Mouse (Mus musculus): ENCODE measurements around the gene Mllt10. TPM values are rescaled to one million over a fixed set of nuclear protein-coding genes. Genes with fewer than 3 reads are reported as not detected.

Mllt10 gene
- polyA plus RNA-seq, 1 experiment, result 75.4 TPM

DNA sequence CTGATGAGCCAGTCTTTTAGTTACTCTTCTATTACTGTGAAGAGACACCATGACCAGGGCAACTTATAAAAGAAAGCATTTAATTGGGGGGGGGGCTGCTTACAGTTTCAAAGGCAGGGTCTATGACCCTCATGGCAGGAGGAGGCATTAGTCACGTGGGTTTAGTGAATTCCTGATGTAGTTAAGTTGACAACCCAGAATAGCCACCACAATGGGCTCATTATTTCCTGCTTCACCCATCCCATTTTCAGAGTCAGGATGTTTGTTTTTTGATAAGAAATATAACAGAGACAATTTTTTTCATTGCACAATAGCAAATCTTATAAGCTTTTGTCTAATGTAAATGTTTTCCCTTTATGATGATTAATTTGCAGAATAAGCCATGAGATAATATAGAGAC lies 120.2 kb downstream of the Mllt10 start:
- TF ChIP-seq CTCF (IDR thresholded peaks at IDR 0.05; ENCODE audit: borderline replicate concordance, control insufficient read depth, extremely low read depth, insufficient read depth, low read length, poor library complexity) (no peak), POLR2A (IDR thresholded peaks at IDR 0.05; ENCODE audit: control insufficient read depth, extremely low read depth, insufficient read depth, low read length, poor library complexity) (no peak)
- peaks cover 28% of the 10 kb centered on the region for H3K36me3 ChIP-seq (ENCODE audit: control insufficient read depth, insufficient read depth, low read length)
- no peak for DNase-seq
- no peaks in the 10 kb centered on the region for H3K4me1 ChIP-seq (replicated peaks; ENCODE audit: control insufficient read depth, insufficient read depth, low read length)
- 84% methylated on average over 1 of the region's 1 CpGs for WGBS
- H3K27ac ChIP-seq (ENCODE audit: control insufficient read depth, insufficient read depth, low read length), result no peak overlapping the region
- no peaks in the 10 kb centered on the region for H3K27me3 ChIP-seq (ENCODE audit: control insufficient read depth, insufficient read depth, low read length)
- no peak overlapping the region for H3K4me3 ChIP-seq (ENCODE audit: control insufficient read depth, insufficient read depth, low read length)

DNA sequence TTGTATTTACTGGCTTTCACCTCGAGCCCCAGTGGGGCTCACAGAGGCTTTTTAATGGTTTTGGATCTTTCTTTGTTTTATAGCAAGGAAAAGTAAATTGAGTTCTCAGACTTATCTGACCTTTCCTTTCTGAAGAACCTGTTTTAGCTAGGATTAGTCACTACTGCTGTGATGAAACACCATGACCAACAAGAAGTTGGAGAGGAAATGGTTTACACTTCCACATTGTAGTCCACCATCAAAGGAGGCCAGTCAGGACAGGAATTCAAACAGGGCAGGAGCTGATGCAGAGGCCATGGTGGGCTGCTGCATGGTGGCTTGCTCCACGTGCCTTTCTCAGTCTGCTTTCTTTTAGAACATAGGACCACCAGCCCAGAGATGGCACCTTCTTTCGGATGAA lies 121.2 kb downstream of the Mllt10 start:
- Histone ChIP-seq H3K36me3 (ENCODE audit: control insufficient read depth, insufficient read depth, low read length) (peaks cover 34% of the 10 kb centered on the region), H3K4me1 (replicated peaks; ENCODE audit: control insufficient read depth, insufficient read depth, low read length) (no peaks in the 10 kb centered on the region)

DNA sequence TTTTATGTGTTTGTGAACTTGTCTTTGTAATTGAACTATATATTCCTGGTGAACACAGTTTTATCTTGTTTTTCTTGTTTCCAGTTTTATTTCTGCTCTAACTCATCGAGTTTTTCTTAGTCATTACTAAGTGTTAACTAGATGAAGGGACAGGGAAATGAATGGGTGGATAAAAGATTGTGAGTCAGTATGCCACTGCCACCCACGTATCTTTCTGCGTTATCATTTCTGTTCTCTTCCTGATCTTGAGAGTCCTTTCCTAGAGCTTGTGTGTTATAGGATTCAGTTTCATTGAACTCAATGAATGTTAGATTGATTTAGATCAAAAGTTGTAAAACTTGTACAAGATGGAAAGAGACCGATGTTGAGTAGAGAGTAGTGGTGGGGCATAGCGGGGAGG lies 125.3 kb downstream of the Mllt10 start:
- Histone ChIP-seq H3K27me3 (ENCODE audit: control insufficient read depth, insufficient read depth, low read length) (no peaks in the 10 kb centered on the region), H3K36me3 (ENCODE audit: control insufficient read depth, insufficient read depth, low read length) (peaks cover 26% of the 10 kb centered on the region)

More for the DNA sequence above, 121.2 kb downstream of the Mllt10 start:
- TF ChIP-seq CTCF (IDR thresholded peaks at IDR 0.05; ENCODE audit: borderline replicate concordance, control insufficient read depth, extremely low read depth, insufficient read depth, low read length, poor library complexity), result no peak
- TF ChIP-seq POLR2A (IDR thresholded peaks at IDR 0.05; ENCODE audit: control insufficient read depth, extremely low read depth, insufficient read depth, low read length, poor library complexity), result no peak
- WGBS, result 96% methylated on average over 3 of the region's 3 CpGs
- H3K4me3 ChIP-seq (ENCODE audit: control insufficient read depth, insufficient read depth, low read length), result no peak overlapping the region
- no peaks in the 10 kb centered on the region for H3K27me3 ChIP-seq (ENCODE audit: control insufficient read depth, insufficient read depth, low read length)
- no peak for DNase-seq
- no peak overlapping the region for H3K27ac ChIP-seq (ENCODE audit: control insufficient read depth, insufficient read depth, low read length)

DNA sequence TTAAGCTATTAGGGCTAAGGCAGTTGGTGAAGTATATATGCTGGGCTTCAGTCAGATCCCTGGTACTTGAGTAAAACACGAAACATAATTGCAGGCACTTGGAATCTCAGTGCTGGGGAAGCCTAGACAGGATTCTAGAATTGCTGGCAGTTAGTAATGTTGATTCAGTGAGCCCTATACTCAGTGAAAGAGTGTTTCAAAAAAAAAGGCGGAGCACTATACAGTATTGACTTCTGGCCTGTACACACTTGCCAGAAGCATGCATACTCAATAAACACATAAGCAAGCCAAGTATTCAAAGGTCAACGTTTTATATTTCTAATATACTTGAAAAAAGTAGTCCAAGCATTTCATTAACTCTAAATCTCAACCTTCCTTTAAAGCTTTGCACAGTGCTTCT lies 126.6 kb downstream of the Mllt10 start:
- no peak overlapping the region for H3K4me3 ChIP-seq (ENCODE audit: control insufficient read depth, insufficient read depth, low read length)
- H3K27me3 ChIP-seq (ENCODE audit: control insufficient read depth, insufficient read depth, low read length), result no peaks in the 10 kb centered on the region
- H3K27ac ChIP-seq (ENCODE audit: control insufficient read depth, insufficient read depth, low read length), result no peak overlapping the region
- TF ChIP-seq POLR2A (IDR thresholded peaks at IDR 0.05; ENCODE audit: control insufficient read depth, extremely low read depth, insufficient read depth, low read length, poor library complexity), result no peak
- TF ChIP-seq CTCF (IDR thresholded peaks at IDR 0.05; ENCODE audit: borderline replicate concordance, control insufficient read depth, extremely low read depth, insufficient read depth, low read length, poor library complexity), result no peak
- 95% methylated on average over 3 of the region's 3 CpGs for WGBS
- DNase-seq, result no peak
- H3K4me1 ChIP-seq (replicated peaks; ENCODE audit: control insufficient read depth, insufficient read depth, low read length), result no peaks in the 10 kb centered on the region
- peaks cover 30% of the 10 kb centered on the region for H3K36me3 ChIP-seq (ENCODE audit: control insufficient read depth, insufficient read depth, low read length)

More for the DNA sequence above, 125.3 kb downstream of the Mllt10 start:
- no peak for TF ChIP-seq POLR2A (IDR thresholded peaks at IDR 0.05; ENCODE audit: control insufficient read depth, extremely low read depth, insufficient read depth, low read length, poor library complexity)
- TF ChIP-seq CTCF (IDR thresholded peaks at IDR 0.05; ENCODE audit: borderline replicate concordance, control insufficient read depth, extremely low read depth, insufficient read depth, low read length, poor library complexity), result no peak
- Histone ChIP-seq H3K4me3 (ENCODE audit: control insufficient read depth, insufficient read depth, low read length) (no peak overlapping the region), H3K4me1 (replicated peaks; ENCODE audit: control insufficient read depth, insufficient read depth, low read length) (no peaks in the 10 kb centered on the region), H3K27ac (ENCODE audit: control insufficient read depth, insufficient read depth, low read length) (no peak overlapping the region)
- DNase-seq, result no peak
- 95% methylated on average over 5 of the region's 5 CpGs for WGBS

DNA sequence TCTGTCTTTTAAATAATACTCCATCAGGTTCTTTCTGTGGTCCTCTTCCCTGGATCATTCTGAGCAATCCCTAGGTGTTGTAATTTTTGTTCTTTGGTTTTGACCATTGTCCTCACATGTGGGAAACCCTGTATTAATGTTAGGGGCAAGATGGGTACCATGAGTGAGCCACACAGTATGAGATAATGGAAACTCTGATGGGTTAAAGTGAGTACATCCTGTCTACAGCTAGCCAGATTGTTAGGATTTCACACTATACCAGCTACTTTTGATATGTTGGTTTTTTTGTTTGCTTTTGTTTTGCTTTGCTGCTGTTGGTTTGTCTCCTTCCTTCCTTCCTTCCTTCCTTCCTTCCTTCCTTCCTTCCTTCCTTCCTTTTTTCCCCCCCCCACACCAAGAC lies 128.0 kb downstream of the Mllt10 start:
- peaks cover 39% of the 10 kb centered on the region for H3K36me3 ChIP-seq (ENCODE audit: control insufficient read depth, insufficient read depth, low read length)
- no peak for DNase-seq

DNA sequence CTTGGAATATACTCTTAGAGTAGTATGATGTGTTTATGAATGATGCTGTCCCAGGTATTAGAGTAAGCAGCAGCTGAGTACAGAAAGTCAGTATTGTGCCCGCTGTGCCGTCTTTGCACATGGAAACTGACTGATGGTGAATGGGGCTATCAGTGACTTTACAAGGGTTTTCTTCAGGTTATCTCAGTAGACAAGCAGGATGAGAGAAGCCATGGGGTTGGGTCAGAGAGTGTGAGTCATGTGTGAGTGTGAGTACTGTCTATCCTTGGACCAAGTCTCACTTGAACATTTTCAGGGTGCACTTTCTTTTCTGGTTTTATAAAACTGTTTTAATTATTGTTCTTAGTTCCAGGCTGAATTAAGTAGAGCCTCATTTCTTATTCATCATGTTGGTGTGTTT lies 133.3 kb downstream of the Mllt10 start:
- WGBS, result 97% methylated on average over 2 of the region's 2 CpGs
- Histone ChIP-seq H3K27ac (ENCODE audit: control insufficient read depth, insufficient read depth, low read length) (no peak overlapping the region), H3K27me3 (ENCODE audit: control insufficient read depth, insufficient read depth, low read length) (no peaks in the 10 kb centered on the region), H3K4me3 (ENCODE audit: control insufficient read depth, insufficient read depth, low read length) (no peak overlapping the region), H3K36me3 (ENCODE audit: control insufficient read depth, insufficient read depth, low read length) (peaks cover 46% of the 10 kb centered on the region), H3K4me1 (replicated peaks; ENCODE audit: control insufficient read depth, insufficient read depth, low read length) (no peaks in the 10 kb centered on the region)
- no peak for DNase-seq
- TF ChIP-seq POLR2A (IDR thresholded peaks at IDR 0.05; ENCODE audit: control insufficient read depth, extremely low read depth, insufficient read depth, low read length, poor library complexity) (no peak), CTCF (IDR thresholded peaks at IDR 0.05; ENCODE audit: borderline replicate concordance, control insufficient read depth, extremely low read depth, insufficient read depth, low read length, poor library complexity) (no peak)

More for the DNA sequence above, 128.0 kb downstream of the Mllt10 start:
- TF ChIP-seq POLR2A (IDR thresholded peaks at IDR 0.05; ENCODE audit: control insufficient read depth, extremely low read depth, insufficient read depth, low read length, poor library complexity), result no peak
- Histone ChIP-seq H3K27me3 (ENCODE audit: control insufficient read depth, insufficient read depth, low read length) (no peaks in the 10 kb centered on the region), H3K4me3 (ENCODE audit: control insufficient read depth, insufficient read depth, low read length) (no peak overlapping the region), H3K4me1 (replicated peaks; ENCODE audit: control insufficient read depth, insufficient read depth, low read length) (no peaks in the 10 kb centered on the region), H3K27ac (ENCODE audit: control insufficient read depth, insufficient read depth, low read length) (no peak overlapping the region)

DNA sequence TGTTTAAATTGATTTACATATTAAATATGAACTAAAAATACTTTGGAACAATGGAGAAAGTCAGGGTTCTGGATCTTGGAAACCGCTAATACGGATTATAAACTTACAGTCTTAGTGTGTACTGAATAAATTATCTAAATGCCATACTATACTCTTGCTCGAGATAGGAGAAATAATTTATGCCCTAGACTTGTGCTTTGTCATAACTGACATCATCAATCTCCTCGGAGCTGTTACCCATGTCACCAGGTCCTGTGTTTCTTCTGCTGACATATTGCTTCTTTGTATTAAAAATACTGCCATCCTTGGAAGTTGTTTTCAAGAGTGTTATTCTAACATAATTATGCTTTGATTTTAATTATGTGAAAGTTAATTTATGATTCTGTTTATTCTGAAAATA lies 140.2 kb downstream of the Mllt10 start:
- DNase-seq, result no peak
- 88% methylated on average over 4 of the region's 4 CpGs for WGBS
- no peaks in the 10 kb centered on the region for H3K27me3 ChIP-seq (ENCODE audit: control insufficient read depth, insufficient read depth, low read length)
- H3K27ac ChIP-seq (ENCODE audit: control insufficient read depth, insufficient read depth, low read length), result no peak overlapping the region
- H3K36me3 ChIP-seq (ENCODE audit: control insufficient read depth, insufficient read depth, low read length), result peaks cover 33% of the 10 kb centered on the region
- no peak overlapping the region for H3K4me3 ChIP-seq (ENCODE audit: control insufficient read depth, insufficient read depth, low read length)
- H3K4me1 ChIP-seq (replicated peaks; ENCODE audit: control insufficient read depth, insufficient read depth, low read length), result no peaks in the 10 kb centered on the region
- TF ChIP-seq CTCF (IDR thresholded peaks at IDR 0.05; ENCODE audit: borderline replicate concordance, control insufficient read depth, extremely low read depth, insufficient read depth, low read length, poor library complexity), result no peak
